Mouse (Mus musculus) MEL (cell line): Measurements from ENCODE around the gene Tceal3. TPM values are rescaled to one million over a fixed set of nuclear protein-coding genes. Genes with fewer than 3 reads are reported as not detected.
A peak's percentile ranks its signal among the peaks of the same experiment; 100 is the strongest.
"Not testable (repeated sequence)": the region's sequence is repeated elsewhere in the genome, so short reads cannot be mapped to it uniquely, and the experiment has no call there.

Experiments used
- DNase-seq: peaks from one replicate; pipeline ENCODE4 v3.0.0; 2011; ENCODE audit warnings: low read depth, low spot score
- H3K27ac ChIP-seq: 2 replicates; pipeline ENCODE4 v1.5.1; 2012; ENCODE audit warnings: low read depth, mild to moderate bottlenecking, control low read depth, low read length, moderate library complexity; ENCODE audit not compliant: control insufficient read depth
- H3K27me3 ChIP-seq, 2 experiments: fragments of 150-350 bp in 1 of 2; sonication (generic) in 1 of 2; 2 replicates each; pipeline ENCODE4 v1.6.1; 2012; ENCODE audit warnings: low read length in 2 of 2, mild to moderate bottlenecking in 2 of 2, improper control_type of control experiment in 1 of 2, moderate library complexity in 1 of 2; ENCODE audit not compliant: insufficient read depth in 2 of 2, control insufficient read depth in 1 of 2
- H3K36me3 ChIP-seq, 2 experiments: 2 replicates each; pipeline ENCODE4 v1.6.1; 2012 to 2014; ENCODE audit warnings: low read length in 2 of 2, improper control_type of control experiment in 1 of 2, inconsistent platforms in 1 of 2, mild to moderate bottlenecking in 1 of 2; ENCODE audit not compliant: insufficient read depth in 2 of 2, control insufficient read depth in 1 of 2
- H3K4me1 ChIP-seq, 2 experiments: fragments of 150-350 bp in 1 of 2; sonication (generic) in 1 of 2; 2 replicates each; pipeline ENCODE4 v1.6.1; 2012; ENCODE audit warnings: low read length in 2 of 2, improper control_type of control experiment in 1 of 2, mild to moderate bottlenecking in 1 of 2; ENCODE audit not compliant: insufficient read depth in 2 of 2, control insufficient read depth in 1 of 2
- H3K4me3 ChIP-seq, 2 experiments: fragments of 150-350 bp in 1 of 2; sonication (generic) in 1 of 2; 2 replicates each; pipeline ENCODE4 v1.5.1; 2012; ENCODE audit warnings: low read depth in 2 of 2, low read length in 2 of 2, mild to moderate bottlenecking in 2 of 2, moderate library complexity in 2 of 2, control low read depth in 1 of 2, improper control_type of control experiment in 1 of 2; ENCODE audit not compliant: control insufficient read depth in 1 of 2, insufficient read depth in 1 of 2
- H3K79me2 ChIP-seq: 2 replicates; pipeline ENCODE4 v1.6.1; 2012; ENCODE audit warnings: mild to moderate bottlenecking, low read length, moderate library complexity; ENCODE audit not compliant: control insufficient read depth, poor library complexity, insufficient read depth
- H3K9ac ChIP-seq: 2 replicates; pipeline ENCODE4 v1.6.1; 2012; ENCODE audit warnings: low read depth, mild to moderate bottlenecking, control low read depth, low read length, moderate library complexity; ENCODE audit not compliant: control insufficient read depth, poor library complexity, severe bottlenecking
- H3K9me3 ChIP-seq: fragments of 150-350 bp; sonication (generic); replicated peaks from 2 replicates; pipeline ENCODE4 v1.6.1; 2012; ENCODE audit warnings: mild to moderate bottlenecking, low read length, improper control_type of control experiment, moderate library complexity; ENCODE audit not compliant: insufficient read depth
- CHD1 ChIP-seq: IDR thresholded peaks from 2 replicates; pipeline ENCODE4 v1.6.1; 2012; ENCODE audit warnings: low read depth, mild to moderate bottlenecking, inconsistent platforms, low read length, improper control_type of control experiment
- ELF1 ChIP-seq: IDR thresholded peaks from 2 replicates; pipeline ENCODE4 v1.6.1; 2014; ENCODE audit warnings: low read depth, mild to moderate bottlenecking, inconsistent platforms, low read length, improper control_type of control experiment, moderate library complexity
- GABPA ChIP-seq: IDR thresholded peaks from 2 replicates; pipeline ENCODE4 v1.6.1; 2012; ENCODE audit warnings: low read depth, mild to moderate bottlenecking, inconsistent platforms, low read length, improper control_type of control experiment, moderate library complexity
- GATA1 ChIP-seq: IDR thresholded peaks from 2 replicates; pipeline ENCODE4 v1.6.1; 2011; ENCODE audit warnings: low read depth, low read length, improper control_type of control experiment
- HCFC1 ChIP-seq: IDR thresholded peaks from 2 replicates; pipeline ENCODE4 v1.6.1; 2012; ENCODE audit warnings: low read depth, mild to moderate bottlenecking, inconsistent platforms, low read length, improper control_type of control experiment, moderate library complexity
- MYC ChIP-seq: IDR thresholded peaks from 2 replicates; pipeline ENCODE4 v1.6.1; 2011; ENCODE audit warnings: low read depth, mild to moderate bottlenecking, low read length, improper control_type of control experiment, moderate library complexity
- POLR2A ChIP-seq, 2 experiments: IDR thresholded peaks; 2 replicates each; pipeline ENCODE4 v1.6.1; 2011 to 2012; ENCODE audit warnings: low read length in 2 of 2, mild to moderate bottlenecking in 2 of 2, control low read depth in 1 of 2, improper control_type of control experiment in 1 of 2, low read depth in 1 of 2, moderate library complexity in 1 of 2; ENCODE audit not compliant: control insufficient read depth in 1 of 2, insufficient read depth in 1 of 2, poor library complexity in 1 of 2
- POLR2AphosphoS2 ChIP-seq: IDR thresholded peaks from 2 replicates; pipeline ENCODE4 v1.6.1; 2011; ENCODE audit warnings: low read length, improper control_type of control experiment
- RCOR1 ChIP-seq: IDR thresholded peaks from 2 replicates; pipeline ENCODE4 v1.6.1; 2012; ENCODE audit warnings: low read depth, mild to moderate bottlenecking, inconsistent platforms, low read length, improper control_type of control experiment
- TAL1 ChIP-seq: IDR thresholded peaks from 2 replicates; pipeline ENCODE4 v1.6.1; 2012; ENCODE audit warnings: mild to moderate bottlenecking, inconsistent platforms, low read length, moderate library complexity, mixed read lengths
- TCF12 ChIP-seq: IDR thresholded peaks from 2 replicates; pipeline ENCODE4 v1.6.1; 2014; ENCODE audit warnings: low read depth, mild to moderate bottlenecking, inconsistent platforms, low read length, improper control_type of control experiment, moderate library complexity
- USF1 ChIP-seq: IDR thresholded peaks from 2 replicates; pipeline ENCODE4 v1.6.1; 2014; ENCODE audit warnings: low read depth, mild to moderate bottlenecking, inconsistent platforms, low read length, improper control_type of control experiment, moderate library complexity
- ZKSCAN1 ChIP-seq: IDR thresholded peaks from 2 replicates; pipeline ENCODE4 v1.6.1; 2012; ENCODE audit warnings: low read depth, mild to moderate bottlenecking, inconsistent platforms, low read length, improper control_type of control experiment, moderate library complexity
- polyA plus RNA-seq, 2 experiments: library from polyadenylated mRNA; stranded (reverse) in 1 of 2; unstranded in 1 of 2; fragments of >175 nt in 1 of 2; fragments of >200 nt in 1 of 2; gene quantifications; 2 replicates each; pipeline versions ENCODE4 v1.2.1 to v1.2.4; 2012; ENCODE audit warnings: low replicate concordance in 2 of 2, low read depth in 1 of 2; ENCODE audit not compliant: insufficient read length in 2 of 2, insufficient read depth in 1 of 2, missing spikeins in 1 of 2
- total RNA-seq: library from RNA; depleted of rRNA; stranded (reverse); fragments of 300-350 nt; gene quantifications from 2 replicates; pipeline ENCODE4 v1.2.3, GENCODE M21; 2012

Tceal3 gene
- total and polyA plus RNA-seq, 3 experiments: not detected

DNA sequence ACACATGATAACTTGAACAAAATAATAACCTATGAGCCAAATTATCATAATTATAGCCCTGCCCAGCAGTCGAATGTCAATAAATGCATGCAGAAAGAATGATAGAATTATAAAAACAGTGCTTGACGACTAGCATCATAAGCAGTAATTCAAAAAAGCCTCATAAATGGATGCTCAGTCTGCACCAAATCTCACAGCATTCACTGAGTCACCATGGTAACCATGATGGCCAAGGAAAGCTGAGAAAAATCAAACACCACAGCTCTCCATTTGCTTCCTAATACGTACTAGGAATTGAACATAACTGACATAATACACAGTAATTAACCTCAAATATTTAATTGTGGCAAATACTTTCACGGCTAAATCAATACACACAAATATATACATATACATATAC, 44.5 kb downstream of the Tceal3 start:
- TF ChIP-seq MYC: no peak
- no peak for TF ChIP-seq TCF12
- TF ChIP-seq HCFC1: no peak
- no peak for TF ChIP-seq CHD1
- no peak for TF ChIP-seq POLR2AphosphoS2
- no peak for TF ChIP-seq GABPA
- no peak for TF ChIP-seq RCOR1
- no peak for TF ChIP-seq ELF1
- no peak for TF ChIP-seq USF1
- TF ChIP-seq TAL1: no peak
- Histone ChIP-seq H3K27ac (no peak overlapping the region), H3K9me3 (no peaks in the 10 kb centered on the region), H3K4me3 (no peak overlapping the region), H3K27me3 (no peaks in the 10 kb centered on the region; a peak in 1 of 4 replicates), H3K9ac (no peak overlapping the region), H3K4me1 (no peaks in the 10 kb centered on the region), H3K36me3 (no peaks in the 10 kb centered on the region), H3K79me2 (no peaks in the 10 kb centered on the region)
- DNase-seq: no peak

DNA sequence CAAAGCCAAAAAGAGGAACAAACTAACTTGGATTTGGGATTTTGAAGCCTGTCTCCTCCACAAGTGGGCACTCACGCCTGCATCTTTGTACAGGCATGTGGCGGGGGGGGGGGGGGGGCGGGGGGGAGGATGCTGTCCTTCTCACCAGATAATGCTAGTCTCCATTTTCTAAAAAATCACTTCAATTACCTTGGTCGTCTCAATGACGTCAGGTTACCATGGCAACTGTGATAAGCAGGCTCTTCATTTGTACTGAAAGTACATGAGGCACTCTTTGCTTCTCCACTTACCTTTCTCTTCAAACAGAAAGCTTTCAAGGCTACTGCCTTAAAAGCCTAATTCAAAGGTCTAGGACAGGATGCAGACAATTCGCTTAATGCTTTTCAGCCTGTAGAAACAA, 49.1 kb downstream of the Tceal3 start:
- Histone ChIP-seq H3K36me3 (no peaks in the 10 kb centered on the region), H3K4me1 (no peaks in the 10 kb centered on the region), H3K27ac (no peak overlapping the region), H3K4me3 (no peak overlapping the region), H3K79me2 (no peaks in the 10 kb centered on the region), H3K27me3 (no peaks in the 10 kb centered on the region; a peak in 1 of 4 replicates), H3K9ac (no peak overlapping the region), H3K9me3 (no peaks in the 10 kb centered on the region)
- 0 out of 2 replicates have a peak, but pooled peaks have one; percentile 9 for TF ChIP-seq GATA1
- no peak for TF ChIP-seq POLR2A (IDR thresholded peaks at IDR 0.05; ENCODE audit: control insufficient read depth in 1 of 2, insufficient read depth in 1 of 2, low read depth in 1 of 2, low read length in 2 of 2, poor library complexity in 1 of 2)
- TF ChIP-seq ZKSCAN1: no peak
- peak; percentile 20 for DNase-seq

DNA sequence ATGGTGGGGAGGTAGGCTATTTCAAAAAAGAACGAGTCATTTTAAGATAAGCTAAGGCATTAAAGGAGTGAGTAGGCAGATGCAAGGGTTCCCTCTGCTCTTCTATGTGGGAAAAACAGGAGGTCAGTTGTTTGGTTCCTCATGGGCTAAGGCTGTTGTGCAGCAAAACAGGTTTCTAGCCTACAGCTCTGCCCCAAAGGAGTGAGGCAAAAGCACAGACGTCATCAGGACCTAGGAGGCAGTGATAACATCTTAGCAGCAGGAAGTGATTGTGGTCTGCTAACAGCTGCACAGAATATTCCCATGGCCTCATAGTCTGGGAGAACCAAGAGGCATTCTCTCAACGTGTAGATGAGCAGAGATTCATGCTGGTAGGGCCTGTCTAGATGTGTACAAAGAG, 55.2 kb downstream of the Tceal3 start:
- not testable (repeated sequence) for H3K27ac ChIP-seq, H3K79me2 ChIP-seq, H3K27me3 ChIP-seq, H3K4me3 ChIP-seq, DNase-seq, H3K9ac ChIP-seq, H3K36me3 ChIP-seq, H3K4me1 ChIP-seq, H3K9me3 ChIP-seq
